Mouse (Mus musculus): ENCODE results near the gene Tst. TPM values are rescaled to one million over a fixed set of nuclear protein-coding genes. Genes with fewer than 3 reads are reported as not detected.

Tst gene
- total RNA-seq, 2 experiments from 2014 or later, result 18.4 to 26.5 TPM

DNA sequence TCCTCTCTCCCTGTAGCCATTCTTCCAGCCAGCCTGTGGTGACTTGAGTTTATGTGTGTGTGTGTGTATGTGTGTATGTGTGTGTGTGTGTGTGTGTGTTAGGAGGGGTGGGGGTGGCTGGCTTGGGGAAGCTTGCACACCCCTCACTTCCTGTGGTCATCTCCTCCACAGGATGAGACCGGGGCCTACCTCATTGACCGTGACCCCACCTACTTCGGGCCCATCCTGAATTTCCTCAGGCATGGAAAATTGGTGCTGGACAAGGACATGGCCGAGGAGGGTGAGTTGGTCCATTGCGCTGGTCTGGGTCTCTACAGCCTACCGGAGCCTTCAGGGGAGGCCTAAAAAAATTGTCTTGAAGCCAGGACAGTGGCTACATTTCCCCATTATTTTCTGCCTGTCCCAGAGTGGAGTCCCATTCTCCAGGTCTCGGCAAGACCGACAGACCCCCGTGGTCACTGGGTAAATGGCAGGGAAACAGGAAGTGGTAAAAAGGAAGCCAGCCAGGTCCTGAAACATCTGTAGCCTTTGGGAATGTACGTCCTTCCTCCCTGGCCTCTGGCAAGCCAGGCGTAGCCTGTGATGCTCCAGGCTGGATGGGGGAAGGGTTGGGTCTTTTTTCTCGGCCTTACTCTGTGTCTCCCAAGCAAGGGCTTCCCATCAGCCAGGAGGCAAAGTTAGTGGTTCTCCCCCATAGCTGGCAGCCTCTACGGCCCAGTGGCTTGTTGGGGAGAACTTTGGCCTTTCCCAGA lies 24.3 kb upstream of the Tst start:
- peak; percentile 29 for DNase-seq

DNA sequence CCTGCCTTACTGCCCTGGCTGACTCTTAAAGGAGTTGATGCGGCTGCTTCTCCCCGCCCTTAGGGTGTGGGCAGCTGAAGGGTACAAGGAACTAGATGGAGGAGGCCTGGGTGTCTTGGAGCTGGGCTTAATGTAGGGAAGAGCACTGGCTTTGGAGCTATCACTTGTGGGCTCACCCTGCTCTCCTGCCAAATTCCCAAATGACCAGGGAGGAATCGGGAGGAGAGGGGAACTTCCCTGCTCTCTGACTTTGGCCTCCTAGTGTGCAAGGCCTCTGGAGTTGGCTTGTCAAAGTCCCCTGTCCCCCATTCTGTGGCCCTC lies 23.4 kb upstream of the Tst start:
- no peak for DNase-seq

DNA sequence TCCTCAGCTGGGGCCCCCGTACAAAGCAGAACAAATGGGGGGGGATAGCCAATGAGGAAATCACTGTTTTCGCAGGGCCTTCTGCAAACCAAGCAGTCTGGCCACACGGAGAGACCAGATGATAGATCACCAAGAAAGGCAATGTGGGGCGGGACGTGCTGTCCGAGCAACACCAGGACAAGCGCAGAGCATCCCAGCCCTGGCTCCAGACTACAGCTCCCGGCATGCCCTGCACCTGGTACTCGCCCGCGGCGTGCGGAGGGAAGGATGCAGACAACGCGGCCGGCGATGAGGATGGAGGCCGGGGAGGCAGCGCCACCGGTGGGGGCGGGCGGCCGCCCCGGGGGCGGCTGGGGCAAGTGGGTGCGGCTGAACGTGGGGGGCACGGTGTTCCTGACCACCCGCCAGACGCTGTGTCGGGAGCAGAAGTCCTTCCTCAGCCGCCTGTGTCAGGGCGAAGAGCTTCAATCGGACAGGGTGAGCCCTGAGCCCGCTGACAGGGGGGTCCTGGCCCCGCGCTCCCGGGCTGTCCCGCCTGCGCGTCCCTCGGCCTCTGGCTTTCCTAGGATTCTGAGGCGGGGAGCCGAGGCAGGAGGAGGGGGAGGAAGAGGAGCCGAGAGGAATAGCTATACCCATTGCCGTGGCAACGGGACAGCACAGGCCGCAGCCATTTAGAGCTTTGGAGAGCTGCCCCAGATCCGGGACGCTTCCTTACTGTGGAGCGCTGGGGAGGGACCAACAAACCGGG lies 22.9 kb upstream of the Tst start, which contains the start of gene Kctd17:
Gene Kctd17, plus strand, starts transcription at position 174 of the 748 bp plus-strand sequence.
- DNase-seq, result peak; percentile 80

DNA sequence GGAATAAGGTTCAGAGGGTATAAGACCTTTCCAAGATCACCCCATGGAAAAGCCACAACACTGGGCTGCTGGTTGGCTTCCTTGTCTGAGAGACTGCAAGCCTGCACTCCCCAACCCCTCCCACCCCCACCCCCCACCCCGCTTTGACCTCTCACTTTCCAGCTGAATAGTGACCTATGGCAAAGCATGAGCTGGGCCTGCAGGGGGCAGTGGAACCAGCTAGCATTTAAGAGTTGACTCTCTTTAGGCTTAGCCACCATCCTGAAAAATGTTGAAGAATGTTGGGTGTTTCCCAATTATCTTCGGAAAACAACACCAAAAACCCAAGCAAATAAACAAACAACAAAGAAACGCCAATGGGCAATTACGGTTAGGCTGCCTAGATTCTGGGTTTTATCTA lies 19.5 kb upstream of the Tst start:
- DNase-seq, result no peak

DNA sequence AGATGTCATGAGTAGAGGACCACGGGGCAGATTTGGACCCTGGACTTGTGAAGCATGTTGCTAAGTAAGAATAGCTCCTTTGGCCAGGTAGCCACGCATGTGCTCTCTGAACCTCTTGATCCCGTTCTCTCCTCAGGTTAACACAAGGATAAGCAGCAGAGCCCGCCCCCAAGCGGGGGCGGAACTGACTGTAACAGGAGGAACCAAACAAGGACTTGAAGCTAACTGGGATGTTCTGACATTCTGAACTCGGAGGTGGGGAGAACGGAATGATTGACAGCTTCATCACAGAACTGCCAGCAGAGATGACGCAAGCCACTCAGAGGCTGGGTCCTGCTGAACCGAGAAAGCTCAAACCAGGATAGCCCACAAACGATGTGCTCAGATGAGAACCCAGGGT lies 18.8 kb upstream of the Tst start:
- DNase-seq, result no peak

DNA sequence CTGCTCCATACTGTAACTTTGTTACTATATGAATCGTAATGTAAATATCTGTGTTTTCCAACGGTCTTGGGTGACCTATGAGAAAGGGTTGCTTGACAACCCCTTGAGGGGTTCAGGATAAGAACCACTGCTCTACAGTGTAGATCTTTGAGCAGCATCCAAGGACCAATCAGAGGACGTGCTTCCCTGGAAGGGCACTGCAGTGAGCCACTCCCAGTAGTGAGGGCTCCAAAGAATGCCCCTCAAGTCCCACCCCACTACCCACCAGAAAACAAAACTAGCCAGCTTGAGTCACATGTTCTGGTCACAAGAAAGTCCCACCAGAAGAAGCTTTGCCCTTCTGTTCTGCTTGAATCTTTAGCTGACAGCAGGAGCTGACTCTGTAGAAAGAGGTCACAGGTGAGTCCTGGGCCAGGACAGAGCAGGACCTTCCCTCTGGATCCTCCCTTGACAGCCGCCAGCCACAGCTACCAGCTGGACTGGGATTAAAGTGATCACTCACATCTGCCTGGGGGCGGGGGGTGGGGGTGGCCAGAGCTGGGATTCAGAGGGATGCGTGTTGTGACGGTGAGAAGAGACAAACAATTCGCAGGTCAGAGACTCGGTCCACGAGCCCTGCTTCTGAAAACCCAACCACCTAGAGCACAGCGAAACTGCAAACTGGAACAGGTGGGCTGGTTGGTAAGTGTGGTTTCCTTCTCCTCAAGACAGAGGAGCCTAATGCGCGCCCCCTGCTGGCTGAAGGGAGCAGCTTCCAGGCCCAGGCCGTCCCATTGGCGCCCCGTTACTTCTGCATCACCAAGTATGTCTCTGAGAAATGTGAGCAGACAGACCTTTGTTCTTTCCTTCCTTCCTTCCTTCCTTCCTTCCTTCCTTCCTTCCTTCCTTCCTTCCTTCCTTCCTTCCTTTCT lies 16.6 kb upstream of the Tst start:
- peak; percentile 57 for DNase-seq

DNA sequence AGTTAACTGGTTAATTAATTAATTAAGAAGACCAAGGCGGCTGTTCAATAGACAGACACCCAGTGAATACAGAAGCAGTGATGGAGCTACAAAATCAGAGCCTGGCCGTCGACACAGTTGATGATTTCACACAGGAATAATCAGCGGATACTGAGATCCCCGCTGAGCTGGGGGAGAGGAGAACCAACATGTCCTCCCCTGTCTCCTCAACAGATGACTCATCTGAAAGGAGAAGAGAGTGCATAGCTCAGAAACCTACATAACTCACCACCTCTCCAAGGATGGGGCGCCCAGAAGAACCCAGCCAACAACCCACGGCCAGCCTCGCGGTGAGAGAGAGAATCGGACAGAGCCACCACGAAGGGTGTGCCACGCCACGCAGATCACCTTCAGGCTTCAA lies 14.7 kb upstream of the Tst start:
- no peak for DNase-seq

DNA sequence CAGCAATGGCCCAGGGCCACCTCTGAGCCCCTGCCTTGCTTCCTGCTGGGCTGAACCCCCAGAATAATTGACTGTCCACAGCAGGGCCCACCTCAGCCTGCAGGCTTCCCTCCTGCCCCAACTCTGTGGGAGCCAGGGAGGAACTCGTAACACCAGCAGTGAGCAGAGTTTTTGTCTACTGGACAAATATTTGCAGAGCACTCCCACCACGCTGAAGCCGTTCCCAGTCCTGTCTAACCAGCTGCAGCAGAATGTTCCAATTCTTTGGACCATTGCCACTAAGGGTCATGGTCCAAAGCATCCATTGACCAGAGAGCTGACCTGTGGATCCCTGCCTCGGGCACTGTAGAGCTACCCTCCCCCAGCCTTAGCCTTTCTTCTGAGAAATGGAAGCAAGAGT lies 11.2 kb upstream of the Tst start:
- no peak for DNase-seq

DNA sequence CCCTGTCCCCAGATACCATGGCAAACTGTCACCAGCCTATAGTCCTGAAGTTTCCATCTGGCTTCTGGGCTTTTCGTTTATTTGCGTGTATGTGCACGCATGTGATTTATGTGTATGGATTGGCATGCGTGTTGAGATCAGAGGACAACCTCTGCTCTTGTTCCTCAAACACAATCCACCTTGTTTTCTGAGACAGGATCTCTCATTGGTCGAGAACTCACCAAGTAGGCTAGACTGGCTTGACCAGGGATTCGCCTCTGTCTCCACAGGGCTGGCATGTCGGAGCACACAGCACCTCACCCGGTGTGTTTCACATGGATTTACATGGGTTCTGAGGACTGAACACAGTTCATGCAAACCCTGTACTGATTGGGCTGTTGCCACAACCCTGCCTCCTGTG lies 8.4 kb upstream of the Tst start:
- DNase-seq, result no peak

DNA sequence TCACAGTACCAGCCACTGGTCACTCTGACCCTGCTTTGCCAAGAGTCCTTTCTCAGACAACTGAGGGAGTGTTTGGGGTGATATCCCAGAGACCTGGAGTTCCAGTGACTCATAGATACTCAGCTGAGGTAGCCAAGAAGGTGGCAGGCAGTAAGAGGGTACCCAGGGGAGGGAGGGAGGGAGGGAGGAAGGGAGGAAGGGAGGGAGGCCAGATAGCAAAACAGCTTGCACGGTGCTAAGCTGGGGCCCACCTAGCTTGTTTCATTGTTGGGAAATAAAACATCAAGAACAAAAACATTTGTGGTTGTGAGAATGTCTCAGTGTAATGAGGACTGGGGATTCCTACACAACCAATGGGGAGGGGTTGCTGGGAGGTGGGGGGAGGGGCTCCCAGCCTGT lies 8.0 kb upstream of the Tst start:
- DNase-seq, result no peak

DNA sequence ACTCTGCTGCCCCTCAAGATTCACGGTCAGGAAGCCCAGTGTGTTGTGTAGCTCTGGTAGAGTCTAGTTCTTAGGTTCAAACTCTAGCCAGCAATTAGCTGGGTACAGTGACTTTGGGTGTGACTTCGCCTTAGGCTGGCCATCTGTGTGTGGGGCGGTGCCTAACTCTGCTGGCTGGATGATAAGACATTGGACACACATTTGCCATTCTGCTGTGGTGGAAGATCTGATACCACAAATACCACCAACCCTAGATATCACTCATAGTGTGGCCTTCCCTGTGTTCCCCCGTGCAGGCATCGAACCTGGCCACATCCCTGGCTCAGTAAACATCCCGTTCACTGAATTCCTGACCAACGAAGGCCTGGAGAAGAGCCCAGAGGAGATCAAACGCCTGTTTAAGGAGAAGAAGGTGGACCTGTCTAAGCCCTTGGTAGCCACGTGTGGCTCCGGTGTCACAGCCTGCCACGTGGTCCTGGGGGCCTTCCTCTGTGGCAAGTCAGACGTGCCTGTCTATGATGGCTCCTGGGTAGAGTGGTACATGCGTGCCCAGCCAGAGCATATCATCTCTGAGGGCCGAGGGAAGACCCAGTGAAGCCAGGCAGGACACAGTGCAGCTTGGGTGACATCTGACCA lies 7.5 kb upstream of the Tst start:
- no peak for DNase-seq

DNA sequence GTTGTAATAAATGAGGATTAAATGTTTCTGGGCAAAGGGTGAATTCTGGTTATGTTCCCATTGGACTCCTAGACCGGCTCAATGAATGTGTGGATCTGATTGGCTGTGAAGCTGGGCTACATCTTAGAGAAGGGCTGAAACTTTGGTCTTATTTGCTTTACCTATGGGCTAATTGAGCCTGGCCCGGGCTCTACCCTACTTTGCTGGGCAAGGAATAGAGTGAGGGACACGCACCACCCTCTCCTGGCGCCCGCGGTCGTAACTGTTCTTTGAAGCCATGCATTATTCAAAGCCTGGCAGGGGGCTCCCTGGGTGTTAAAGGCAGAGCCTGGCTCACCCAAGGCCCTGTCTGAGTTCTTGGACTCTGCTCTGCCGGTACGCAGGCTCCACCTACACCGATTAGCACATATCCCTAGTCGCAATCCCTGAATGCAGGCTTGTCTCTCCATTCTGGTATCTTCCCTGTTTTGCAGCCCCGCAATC lies 3.9 kb upstream of the Tst start:
- DNase-seq, result no peak

DNA sequence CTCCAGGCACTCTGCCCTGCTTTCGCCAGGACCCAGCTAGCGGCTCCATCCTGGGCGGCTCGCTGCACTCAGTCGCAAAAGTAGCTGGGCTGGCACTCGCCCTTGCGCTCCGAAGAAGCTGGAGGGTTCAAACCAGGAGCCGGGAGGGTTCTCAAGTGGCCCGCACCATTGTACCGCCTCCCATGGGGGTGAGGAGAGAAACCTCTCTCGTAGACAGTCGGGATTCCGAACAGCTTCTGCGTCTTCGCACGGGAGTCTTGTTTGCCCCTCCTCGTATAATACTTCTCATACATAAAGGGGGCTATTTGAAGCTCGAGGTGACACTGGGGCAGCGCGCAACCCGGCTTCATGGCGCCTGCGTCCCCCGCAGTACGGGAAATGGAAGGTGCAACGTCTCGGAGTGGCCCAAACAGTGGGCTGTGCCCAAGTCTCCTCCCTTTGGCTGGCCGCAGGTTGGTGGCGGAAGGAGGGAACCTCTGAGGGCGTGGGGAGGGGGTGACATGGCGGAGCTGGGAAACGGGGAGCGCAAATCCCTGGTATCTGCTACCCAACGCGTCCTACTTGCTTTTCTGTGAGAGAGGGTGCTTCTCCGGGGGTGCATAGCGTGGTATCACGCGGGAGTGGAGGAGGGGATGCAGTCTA lies 707 bp upstream of the Tst start, which contains the start of gene Mpst:
Gene Mpst, plus strand, starts transcription at position 124 of the 642 bp plus-strand sequence.
- peak; percentile 90 for DNase-seq

DNA sequence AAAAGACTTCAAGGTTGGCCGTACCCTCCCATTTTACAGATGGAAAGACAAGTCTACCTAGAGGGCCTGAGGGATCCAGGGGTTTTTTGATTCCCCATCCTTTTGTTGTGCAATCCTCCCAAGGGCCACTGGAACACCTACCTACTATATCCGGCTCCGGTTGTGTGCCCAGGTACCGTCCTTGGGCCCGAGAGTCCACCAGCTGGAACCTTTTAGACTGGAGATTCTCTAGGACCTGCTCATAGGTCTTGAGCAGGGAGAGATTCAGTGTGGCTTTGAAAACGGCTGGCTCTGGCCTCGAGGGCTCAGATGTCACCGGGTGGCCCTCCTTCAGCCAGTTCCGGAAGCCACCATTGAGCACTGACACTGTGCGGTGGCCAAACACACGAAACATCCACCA lies 609 bp downstream of the Tst start:
- DNase-seq, result no peak

DNA sequence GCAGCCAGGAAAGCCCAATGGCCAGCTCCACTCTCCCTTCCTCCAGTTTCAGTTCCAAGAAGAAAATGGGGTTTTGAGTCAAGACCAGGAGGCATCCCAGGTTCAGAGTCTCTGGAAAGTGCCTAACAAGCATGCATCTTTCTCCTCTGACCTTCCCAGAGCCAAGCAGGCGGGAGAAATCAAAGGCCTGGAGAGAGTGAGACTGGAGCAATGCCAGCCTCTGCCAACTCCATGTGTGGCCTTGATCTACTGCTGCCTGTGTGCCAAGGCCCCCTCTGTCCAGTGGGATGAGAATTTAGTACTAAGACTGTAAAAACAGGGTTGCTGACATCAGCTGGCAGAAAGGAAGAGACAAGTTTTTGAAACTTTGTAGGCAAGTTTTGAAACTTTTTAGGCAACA lies 1.8 kb downstream of the Tst start:
- peak; percentile 25 for DNase-seq

DNA sequence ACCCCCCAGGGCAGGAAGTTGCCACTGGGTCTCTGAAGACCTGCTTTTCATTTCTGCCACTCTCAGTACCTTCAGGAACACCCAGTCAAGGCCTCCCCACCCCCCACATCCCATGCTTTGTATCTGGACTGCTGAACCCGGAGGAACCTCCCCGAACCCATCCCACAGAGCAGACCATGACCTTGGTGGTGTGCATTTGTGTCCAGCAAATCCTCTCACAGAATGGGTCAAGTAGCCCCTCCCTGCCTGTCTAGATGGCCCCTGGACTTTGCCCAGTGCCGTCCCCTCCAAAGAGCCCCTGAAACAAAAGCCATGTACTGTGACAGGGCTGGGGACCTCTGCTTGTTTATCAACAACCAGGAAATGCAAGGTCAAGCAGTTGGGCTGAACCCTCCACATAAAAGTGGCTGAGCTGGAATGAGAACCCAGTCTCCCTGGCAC lies 2.4 kb downstream of the Tst start:
- DNase-seq, result no peak

DNA sequence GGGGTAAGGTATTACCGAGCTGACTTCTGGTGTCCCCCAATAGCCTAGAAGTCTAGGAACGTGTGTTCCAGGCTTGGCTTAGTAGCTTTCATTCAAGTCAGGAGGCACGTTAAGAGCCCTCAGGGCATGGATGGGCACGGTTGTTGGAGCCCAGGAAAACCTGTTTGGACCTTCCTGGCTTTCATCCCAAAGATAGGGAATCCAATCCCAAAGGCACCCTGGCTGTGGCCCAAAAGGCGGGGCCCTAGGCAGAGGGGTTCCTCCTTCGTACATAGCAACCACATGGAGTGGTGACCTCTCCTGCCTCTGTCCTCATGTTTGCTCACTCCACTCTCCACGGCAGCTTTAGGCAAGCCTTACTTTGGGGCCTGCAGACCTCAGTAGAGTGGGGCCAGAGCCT lies 3.3 kb downstream of the Tst start:
- DNase-seq, result no peak

DNA sequence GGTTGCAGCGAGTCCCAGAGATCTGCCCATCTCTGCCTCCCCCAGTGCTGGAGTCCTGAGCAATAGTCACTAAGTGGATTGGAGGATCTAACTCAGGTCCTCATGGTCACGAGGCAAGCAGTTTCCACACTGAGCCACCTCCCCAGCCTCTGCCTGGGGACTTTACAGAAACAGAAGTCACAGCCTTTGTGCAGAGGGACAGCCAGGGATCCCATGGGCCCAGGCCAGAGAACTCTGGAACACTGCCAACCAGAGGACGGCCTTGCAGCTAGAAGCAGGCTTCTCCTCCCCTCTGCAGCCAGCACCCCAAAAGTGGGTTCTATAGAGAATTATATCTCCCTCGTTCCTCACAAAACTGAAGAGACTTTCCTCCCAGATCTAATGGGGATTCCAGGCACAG lies 3.8 kb downstream of the Tst start:
- DNase-seq, result peak; percentile 60

DNA sequence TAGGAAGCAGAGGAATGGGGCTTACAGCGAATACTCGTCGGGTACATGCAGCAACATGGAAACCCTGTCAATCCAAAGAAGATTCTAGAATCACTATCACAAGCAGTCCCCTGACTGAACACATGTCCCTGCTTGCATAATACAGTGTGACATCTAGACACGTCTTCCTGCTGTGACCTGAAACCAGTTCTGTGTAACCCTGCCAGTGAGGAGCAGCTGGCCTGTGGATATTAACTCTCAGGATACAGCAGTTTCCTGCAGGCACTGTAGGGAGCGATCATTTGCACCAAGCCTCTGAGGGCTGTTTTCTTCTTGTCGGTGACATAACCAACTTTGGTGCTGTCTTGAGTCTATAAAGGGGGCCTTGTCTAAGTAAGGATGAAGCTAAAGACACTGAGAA lies 4.4 kb downstream of the Tst start:
- peak; percentile 56 for DNase-seq

DNA sequence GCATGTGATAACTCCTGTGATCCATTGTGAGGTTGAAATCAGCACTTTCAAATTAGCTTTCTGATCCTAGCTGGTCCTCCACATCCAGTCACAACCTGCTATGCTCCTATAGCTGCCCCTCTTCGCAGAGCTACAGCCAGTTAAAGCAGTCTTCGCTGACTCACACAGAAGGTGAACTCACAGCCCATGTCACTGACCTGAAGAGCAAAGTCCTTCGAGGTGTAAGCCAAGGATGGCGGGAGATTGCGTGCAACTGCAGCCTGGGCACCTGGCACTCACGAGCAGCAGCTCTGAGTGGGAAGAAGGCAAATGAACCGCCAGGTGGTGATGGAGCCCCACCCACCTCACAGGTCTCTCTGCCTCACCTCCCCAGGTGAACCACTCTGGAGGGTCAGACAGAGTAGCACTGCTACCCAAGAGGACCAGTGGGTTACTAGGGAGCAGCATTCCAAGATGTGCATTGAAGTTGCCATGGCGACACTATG lies 10.2 kb downstream of the Tst start, which contains the start of gene Tex33:
Gene Tex33, minus strand, starts transcription at position 435 of the 485 bp plus-strand sequence.
- DNase-seq, result no peak

DNA sequence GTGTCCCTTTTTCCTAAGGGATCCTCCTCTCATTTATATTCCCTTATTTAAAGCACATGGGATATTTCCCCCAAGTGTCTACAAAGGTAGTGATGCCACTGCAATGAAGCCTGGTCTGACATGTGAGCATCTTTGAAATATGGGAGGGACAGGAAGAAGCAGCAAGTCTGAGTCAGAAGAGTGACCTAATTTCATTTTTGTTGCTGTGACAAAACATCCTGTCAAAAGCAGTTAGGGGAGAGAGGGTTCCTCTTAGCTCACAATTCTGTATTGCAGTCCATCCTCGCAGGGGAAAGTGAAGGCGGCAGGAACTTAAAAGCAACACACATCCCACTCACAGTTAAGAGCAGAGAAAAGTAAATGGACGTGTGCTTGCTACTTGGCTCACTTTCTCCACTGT lies 14.9 kb downstream of the Tst start:
- no peak for DNase-seq

Data from gastrocnemius, postnatal 25 days (tissue).